Mouse (Mus musculus) stomach, embryonic 16.5 days (tissue): Measurements from ENCODE around the gene Fus. TPM values are rescaled to one million over a fixed set of nuclear protein-coding genes. Genes with fewer than 3 reads are reported as not detected.

Source experiments
- ATAC-seq: fragments of 200-750 bp; cut with Nextera tagmentation; 2 replicates; pipeline ENCODE4 v1.8.0; 2017; ENCODE audit warnings: moderate number of reproducible peaks, moderate TSS enrichment; ENCODE audit not compliant: insufficient read depth, low FRiP score
- H3K27ac ChIP-seq: fragments of 300-500 bp; sonication (generic); 2 replicates; pipeline ENCODE4 v1.5.1; 2014; ENCODE audit warnings: low read length
- H3K27me3 ChIP-seq: fragments of 300-500 bp; sonication (generic); 2 replicates; pipeline ENCODE4 v1.6.1; 2014; ENCODE audit warnings: low read length, control low read depth, mixed read lengths; ENCODE audit not compliant: control insufficient read depth, insufficient read depth
- H3K36me3 ChIP-seq: fragments of 300-500 bp; sonication (generic); 2 replicates; pipeline ENCODE4 v1.6.1; 2014; ENCODE audit warnings: low read length; ENCODE audit not compliant: control insufficient read depth, insufficient read depth
- H3K4me1 ChIP-seq: fragments of 300-500 bp; sonication (generic); 2 replicates; pipeline ENCODE4 v1.6.1; 2014; ENCODE audit warnings: low read length, control low read depth, mixed read lengths; ENCODE audit not compliant: control insufficient read depth, insufficient read depth
- H3K4me2 ChIP-seq: fragments of 300-500 bp; sonication (generic); 2 replicates; pipeline ENCODE4 v1.6.1; 2014; ENCODE audit warnings: low read depth, low read length, mixed read lengths
- H3K4me3 ChIP-seq: fragments of 300-500 bp; sonication (generic); replicated peaks from 2 replicates; pipeline ENCODE4 v1.5.1; 2014; ENCODE audit warnings: mild to moderate bottlenecking, low read length
- H3K9ac ChIP-seq: fragments of 300-500 bp; sonication (generic); 2 replicates; pipeline ENCODE4 v1.6.1; 2014; ENCODE audit warnings: low read length
- H3K9me3 ChIP-seq: fragments of 300-500 bp; sonication (generic); replicated peaks from 2 replicates; pipeline ENCODE4 v1.6.1; 2016; ENCODE audit warnings: low read length, control low read depth; ENCODE audit not compliant: control insufficient read depth
- WGBS: fragments of 180-500 bp; shearing (Covaris S2); extraction: QIAGEN DNeasy Blood & Tissue Kit; methylation state at CpG from one replicate; pipeline ENCODE4 v1.1.7; 2014; 5-methylcytosine and 5-hydroxymethylcytosine counted together
- polyA plus RNA-seq: library from polyadenylated mRNA; unstranded; fragments of >200 nt; fragmentation: Nextera tagmentation; extraction: Ambion mirVana; gene quantifications from 2 replicates; pipeline ENCODE4 v1.2.1, GENCODE M21; 2015

The Fus gene
- polyA plus RNA-seq, 1 experiment from 2014 or later = 234 TPM

DNA sequence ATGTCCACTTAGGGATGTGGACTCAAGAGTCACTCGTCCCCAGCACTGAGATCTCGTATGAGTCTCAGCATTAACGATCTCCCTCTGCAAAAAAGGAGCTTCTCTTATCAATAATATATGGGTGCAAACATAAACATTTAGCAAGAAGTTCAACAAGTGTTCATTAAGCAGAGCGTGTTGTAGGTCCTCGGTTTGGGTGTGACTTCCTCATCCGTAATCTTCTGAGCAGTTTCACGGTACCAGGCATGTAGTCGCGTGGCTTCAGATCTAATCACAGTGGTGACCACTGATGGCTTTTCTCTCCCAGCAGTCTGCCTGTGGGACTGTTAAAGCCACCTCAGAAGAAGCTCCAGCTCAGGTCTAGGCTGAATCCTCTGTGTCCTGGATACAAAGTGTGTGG is 57.1 kb downstream of the Fus start:
- no peaks in the 10 kb centered on the region for H3K9me3 ChIP-seq
- H3K36me3 ChIP-seq = no peaks in the 10 kb centered on the region
- 74% methylated on average over 9 of the region's 9 CpGs for WGBS
- H3K4me2 ChIP-seq = no peak overlapping the region
- H3K27me3 ChIP-seq = no peaks in the 10 kb centered on the region
- no peak overlapping the region for H3K9ac ChIP-seq
- no peak overlapping the region for H3K27ac ChIP-seq
- no peaks in the 10 kb centered on the region for H3K4me1 ChIP-seq
- no peak for ATAC-seq
- H3K4me3 ChIP-seq = no peak overlapping the region

- no peaks in the 10 kb centered on the region for H3K36me3 ChIP-seq
- no peaks in the 10 kb centered on the region for H3K9me3 ChIP-seq
- H3K4me2 ChIP-seq = no peak overlapping the region
- H3K27ac ChIP-seq = no peak overlapping the region
- no peak for ATAC-seq
- H3K4me3 ChIP-seq = no peak overlapping the region
- H3K27me3 ChIP-seq = no peaks in the 10 kb centered on the region
- H3K4me1 ChIP-seq = no peaks in the 10 kb centered on the region
- 76% methylated on average over 4 of the region's 4 CpGs for WGBS
- H3K9ac ChIP-seq = no peak overlapping the region
Measured at GRCm38 (mm10) chr7:128024932-128025331, 57.7 kb downstream of the Fus start.

DNA sequence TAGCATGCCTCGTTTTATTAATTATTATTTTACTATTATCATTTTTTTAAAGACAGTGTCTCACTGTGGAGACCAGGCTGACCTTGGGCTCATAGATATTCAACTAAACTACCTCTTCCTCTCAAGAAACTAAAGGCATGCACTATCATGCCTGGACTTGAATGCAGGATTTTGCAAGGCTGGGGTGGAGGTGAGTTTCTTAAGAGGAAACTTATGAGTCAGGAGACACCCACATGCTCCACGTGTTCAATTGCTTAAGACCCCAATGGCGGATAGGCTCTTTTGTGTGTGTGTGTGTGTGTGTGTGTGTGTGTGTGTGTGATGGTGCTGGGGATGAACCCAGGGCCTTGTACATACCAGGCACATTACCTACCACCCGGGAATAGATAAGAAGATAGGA is 58.1 kb downstream of the Fus start:
- no peaks in the 10 kb centered on the region for H3K4me1 ChIP-seq
- H3K4me3 ChIP-seq = no peak overlapping the region
- peak; percentile 17; the same call in 1 of the 2 replicates for ATAC-seq
- no peaks in the 10 kb centered on the region for H3K27me3 ChIP-seq
- WGBS = 70% methylated on average over 4 of the region's 4 CpGs
- no peaks in the 10 kb centered on the region for H3K36me3 ChIP-seq
- H3K27ac ChIP-seq = no peak overlapping the region
- no peaks in the 10 kb centered on the region for H3K9me3 ChIP-seq
- H3K4me2 ChIP-seq = no peak overlapping the region
- no peak overlapping the region for H3K9ac ChIP-seq

DNA sequence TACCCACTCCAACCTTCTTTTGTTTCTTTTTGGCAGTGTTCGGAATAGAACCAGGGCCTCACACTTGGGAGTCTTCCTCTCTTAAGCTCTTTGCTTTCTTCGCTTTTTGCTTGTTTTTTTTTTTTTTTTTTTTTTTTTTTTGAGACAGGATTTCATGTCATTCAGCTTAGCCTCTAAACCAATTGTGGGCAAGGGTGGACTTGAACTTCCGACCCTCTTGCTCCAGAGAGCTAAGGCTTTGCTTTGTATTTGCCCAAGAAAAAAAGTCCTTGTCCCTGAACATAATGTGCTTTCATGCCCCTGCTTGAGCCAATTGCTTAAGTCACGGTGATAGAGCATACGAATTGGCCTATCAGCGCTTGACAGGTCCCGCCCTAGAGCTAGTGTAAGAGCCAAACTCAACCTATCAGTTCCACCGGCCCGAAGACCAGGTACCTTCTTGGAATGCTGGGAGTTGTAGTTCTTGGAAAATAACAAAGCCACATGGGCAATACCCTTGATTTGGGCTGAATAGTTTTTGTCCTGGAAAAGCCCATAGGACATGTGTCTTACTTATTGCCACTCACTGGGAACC is 64.2 kb downstream of the Fus start:
- H3K36me3 ChIP-seq = no peaks in the 10 kb centered on the region
- H3K4me1 ChIP-seq = no peaks in the 10 kb centered on the region
- no peak overlapping the region for H3K4me2 ChIP-seq
- no peak overlapping the region for H3K9ac ChIP-seq
- 40% methylated on average over 9 of the region's 9 CpGs for WGBS
- ATAC-seq = peak; percentile 85; the same call in 1 of the 2 replicates
- H3K4me3 ChIP-seq = no peak overlapping the region
- H3K9me3 ChIP-seq = no peaks in the 10 kb centered on the region
- H3K27me3 ChIP-seq = no peaks in the 10 kb centered on the region
- H3K27ac ChIP-seq = peak overlapping the region; percentile 80

GRCm38 (mm10) chr7:128032290-128032988 is 65.2 kb downstream of the Fus start:
- 75% methylated on average over 5 of the region's 5 CpGs for WGBS
- ATAC-seq = peak; percentile 85; the same call in 1 of the 2 replicates
- no peaks in the 10 kb centered on the region for H3K4me1 ChIP-seq
- no peaks in the 10 kb centered on the region for H3K27me3 ChIP-seq
- H3K9me3 ChIP-seq = no peaks in the 10 kb centered on the region
- H3K9ac ChIP-seq = no peak overlapping the region
- no peaks in the 10 kb centered on the region for H3K36me3 ChIP-seq
- no peak overlapping the region for H3K4me2 ChIP-seq
- H3K27ac ChIP-seq = peak overlapping the region; percentile 80
- H3K4me3 ChIP-seq = no peak overlapping the region

DNA sequence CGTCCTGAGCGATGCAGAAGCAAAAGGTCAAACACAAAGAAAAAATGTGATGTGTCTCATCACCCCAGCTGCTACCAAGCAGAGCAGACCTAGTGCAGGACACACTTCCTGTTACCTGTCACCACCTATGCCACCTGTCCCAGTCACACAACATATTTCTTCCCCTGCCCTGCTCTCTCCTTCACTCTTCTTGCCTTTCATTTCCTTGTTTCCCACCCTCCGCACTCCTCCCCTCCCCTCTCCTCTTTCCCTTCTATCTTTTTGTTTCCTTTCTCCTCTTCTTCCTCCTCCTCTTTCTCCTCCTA is 65.7 kb downstream of the Fus start:
- Histone ChIP-seq H3K27ac (peak overlapping the region; percentile 80), H3K4me2 (no peak overlapping the region)

GRCm38 (mm10) chr7:128033616-128034015 is 66.4 kb downstream of the Fus start:
- no peak overlapping the region for H3K4me2 ChIP-seq
- no peak overlapping the region for H3K9ac ChIP-seq
- 86% methylated on average over 4 of the region's 4 CpGs for WGBS
- no peak overlapping the region for H3K4me3 ChIP-seq
- no peak for ATAC-seq
- no peaks in the 10 kb centered on the region for H3K27me3 ChIP-seq
- H3K4me1 ChIP-seq = no peaks in the 10 kb centered on the region
- H3K36me3 ChIP-seq = no peaks in the 10 kb centered on the region
- no peaks in the 10 kb centered on the region for H3K9me3 ChIP-seq
- no peak overlapping the region; the same call in 1 of the 2 replicates for H3K27ac ChIP-seq

More for the DNA sequence above, 65.7 kb downstream of the Fus start:
- ATAC-seq = no peak
- Histone ChIP-seq H3K9me3 (no peaks in the 10 kb centered on the region), H3K36me3 (no peaks in the 10 kb centered on the region), H3K4me3 (no peak overlapping the region), H3K9ac (no peak overlapping the region), H3K27me3 (no peaks in the 10 kb centered on the region), H3K4me1 (no peaks in the 10 kb centered on the region)
- 91% methylated on average over 3 of the region's 3 CpGs for WGBS

Other genes starting within 250 kb of the Fus start
- 0.21 and 0.22 TPM in 2 replicates for gene Ctf2, start 235.3 kb upstream of the Fus start, polyA plus RNA-seq
- 2.8 and 3.2 TPM in 2 replicates for gene Fbxl19, start 222.9 kb upstream of the Fus start, polyA plus RNA-seq
- 26.7 and 29.0 TPM in 2 replicates for gene Orai3, start 197.6 kb upstream of the Fus start, polyA plus RNA-seq
- gene Setd1a, start 190.8 kb upstream of the Fus start, polyA plus RNA-seq = 10.5 and 16.4 TPM in 2 replicates
- gene Gm49388, start 181.8 kb upstream of the Fus start, polyA plus RNA-seq = not detected in 2 replicates
- gene Hsd3b7, start 166.9 kb upstream of the Fus start, polyA plus RNA-seq = 35.2 and 36.1 TPM in 2 replicates
- gene Stx4a, start 143.2 kb upstream of the Fus start, polyA plus RNA-seq = 43.1 and 48.6 TPM in 2 replicates
- 2.9 and 3.6 TPM in 2 replicates for gene Stx1b, start 142.9 kb upstream of the Fus start, polyA plus RNA-seq
- 9.9 and 11.2 TPM in 2 replicates for gene Zfp646, start 91.2 kb upstream of the Fus start, polyA plus RNA-seq
- 11.5 and 11.9 TPM in 2 replicates for gene Zfp668, start 90.6 kb upstream of the Fus start, polyA plus RNA-seq
- gene Prss53, start 76.5 kb upstream of the Fus start, polyA plus RNA-seq = 1.7 and 1.8 TPM in 2 replicates
- gene Gm21974, start 72.0 kb upstream of the Fus start, polyA plus RNA-seq = not detected in 2 replicates
- gene Vkorc1, start 71.8 kb upstream of the Fus start, polyA plus RNA-seq = 179 and 184 TPM in 2 replicates
- 134 and 148 TPM in 2 replicates for gene Bckdk, start 63.4 kb upstream of the Fus start, polyA plus RNA-seq
- gene Kat8, start 54.9 kb upstream of the Fus start, polyA plus RNA-seq = 27.6 and 29.2 TPM in 2 replicates
- 63.8 and 78.8 TPM in 2 replicates for gene Prss8, start 37.4 kb upstream of the Fus start, polyA plus RNA-seq
- gene Prss36, start 20.7 kb upstream of the Fus start, polyA plus RNA-seq = 10.7 and 11.7 TPM in 2 replicates
- gene Pycard, start 26.4 kb downstream of the Fus start, polyA plus RNA-seq = 179 and 188 TPM in 2 replicates
- 0.39 and 1.9 TPM in 2 replicates for gene Trim72, start 36.5 kb downstream of the Fus start, polyA plus RNA-seq
- gene Itgam, start 95.2 kb downstream of the Fus start, polyA plus RNA-seq = 4.1 and 4.3 TPM in 2 replicates
- 0.04 TPM in 1 of 2 replicates, not detected in the other for gene Gm49368, start 95.2 kb downstream of the Fus start, polyA plus RNA-seq
- 0.27 and 0.72 TPM in 2 replicates for gene Itgax, start 162.1 kb downstream of the Fus start, polyA plus RNA-seq
- gene Itgad, start 186.9 kb downstream of the Fus start, polyA plus RNA-seq = not detected in 2 replicates
- gene Cox6a2, start 238.9 kb downstream of the Fus start, polyA plus RNA-seq = 1.2 and 35.0 TPM in 2 replicates